Comparison of ENCODE assay signal across 11 mouse cellular contexts in genomic region chr8:105303874-105304273, GRCm38 (mm10). TPM values are rescaled to one million over a fixed set of nuclear protein-coding genes. Genes with fewer than 3 reads are reported as not detected.
DNase-seq lines count a peak whose midpoint lies in the region; ATAC-seq and TF ChIP-seq lines count a peak whose summit lies in the region.
"Had no signal": no experiment of that assay in that cellular context is flagged by ENCODE, and none has a peak within 500 bp of the region (broad histone marks: within the 10 kb centered on the region; RNA-seq: fewer than 3 reads in every experiment).

No protein-coding gene starts in this region.

- DNase-seq in embryonic facial prominence, embryonic 10.5 days (ENCODE audit: low spot score): no peak
- DNase-seq in hindbrain, postnatal 0 days (ENCODE audit: low spot score): no peak
- no peak for DNase-seq in hindbrain, embryonic 10.5 days (ENCODE audit: low spot score)
- no peak for DNase-seq in midbrain, postnatal 0 days (ENCODE audit: low spot score)
- no peak for DNase-seq in midbrain, embryonic 14.5 days
- no peak for DNase-seq in adipocyte (ENCODE audit: low spot score)
- DNase-seq: kidney, adult 18-20 months had no signal

- H3K4me1 ChIP-seq in embryonic facial prominence, embryonic 12.5 days: peaks cover 28% of the 10 kb centered on the region
- H3K4me1 ChIP-seq in embryonic facial prominence, embryonic 10.5 days: peaks cover 31% of the 10 kb centered on the region
- H3K4me1 ChIP-seq in hindbrain, postnatal 0 days (ENCODE audit: insufficient read depth, low read length): peaks cover 14% of the 10 kb centered on the region
- H3K4me1 ChIP-seq in hindbrain, embryonic 10.5 days (replicated peaks): peaks cover 28% of the 10 kb centered on the region
- H3K4me1 ChIP-seq in midbrain, postnatal 0 days (ENCODE audit: insufficient read depth, low read length): peaks cover 10% of the 10 kb centered on the region; the same call in 1 of the 2 replicates
- H3K4me1 ChIP-seq in midbrain, embryonic 14.5 days (ENCODE audit: control insufficient read depth, insufficient read depth, low read length): peaks cover 13% of the 10 kb centered on the region; the same call in 1 of the 2 replicates

- TF ChIP-seq CTCF in hindbrain, postnatal 0 days (IDR thresholded peaks at IDR 0.05; ENCODE audit: low read depth): no peak
- TF ChIP-seq CTCF in midbrain, postnatal 0 days (IDR thresholded peaks at IDR 0.05): no peak

- no peak overlapping the region for H3K9ac ChIP-seq in embryonic facial prominence, embryonic 12.5 days
- no peak overlapping the region for H3K9ac ChIP-seq in hindbrain, postnatal 0 days (replicated peaks; ENCODE audit: low read length)
- H3K9ac ChIP-seq in midbrain, postnatal 0 days (replicated peaks; ENCODE audit: low read length, poor library complexity, severe bottlenecking): 0 out of 2 replicates have a peak overlapping the region, but pooled peaks have one; percentile 8
- no peak overlapping the region for H3K9ac ChIP-seq in midbrain, embryonic 14.5 days (replicated peaks; ENCODE audit: low read length)

- no peaks in the 10 kb centered on the region for H3K27me3 ChIP-seq in embryonic facial prominence, embryonic 12.5 days
- H3K27me3 ChIP-seq in embryonic facial prominence, embryonic 10.5 days (replicated peaks; ENCODE audit: low read depth, poor library complexity, severe bottlenecking): no peaks in the 10 kb centered on the region
- no peaks in the 10 kb centered on the region for H3K27me3 ChIP-seq in hindbrain, postnatal 0 days (ENCODE audit: insufficient read depth, low read length)
- H3K27me3 ChIP-seq in hindbrain, embryonic 10.5 days (ENCODE audit: insufficient read depth, poor library complexity, severe bottlenecking): no peaks in the 10 kb centered on the region
- no peaks in the 10 kb centered on the region for H3K27me3 ChIP-seq in midbrain, postnatal 0 days (ENCODE audit: insufficient read depth, low read length)
- no peaks in the 10 kb centered on the region for H3K27me3 ChIP-seq in midbrain, embryonic 14.5 days (ENCODE audit: control insufficient read depth, insufficient read depth, low read length)

- no peak for ATAC-seq in embryonic facial prominence, embryonic 12.5 days (ENCODE audit: insufficient number of reproducible peaks, insufficient read depth, low FRiP score, low TSS enrichment)
- no peak for ATAC-seq in hindbrain, postnatal 0 days
- ATAC-seq in midbrain, postnatal 0 days (ENCODE audit: low FRiP score): no peak
- no peak for ATAC-seq in midbrain, embryonic 14.5 days (ENCODE audit: low FRiP score, low TSS enrichment)

- peaks cover 26% of the 10 kb centered on the region for H3K79me2 ChIP-seq in macrophage (ENCODE audit: inconsistent target)

- no peak overlapping the region for H3K4me2 ChIP-seq in embryonic facial prominence, embryonic 12.5 days (replicated peaks)
- H3K4me2 ChIP-seq in hindbrain, postnatal 0 days (ENCODE audit: low read depth, low read length): no peak overlapping the region
- H3K4me2 ChIP-seq in midbrain, postnatal 0 days (ENCODE audit: low read depth, low read length, poor library complexity, severe bottlenecking): no peak overlapping the region
- H3K4me2 ChIP-seq in midbrain, embryonic 14.5 days (ENCODE audit: low read length): no peak overlapping the region

- H3K36me3 ChIP-seq in embryonic facial prominence, embryonic 12.5 days: peaks cover 76% of the 10 kb centered on the region
- peaks cover 86% of the 10 kb centered on the region for H3K36me3 ChIP-seq in embryonic facial prominence, embryonic 10.5 days (replicated peaks)
- H3K36me3 ChIP-seq in hindbrain, postnatal 0 days (ENCODE audit: insufficient read depth, low read length): peaks cover 53% of the 10 kb centered on the region
- H3K36me3 ChIP-seq in hindbrain, embryonic 10.5 days: peaks cover 86% of the 10 kb centered on the region
- peaks cover 52% of the 10 kb centered on the region for H3K36me3 ChIP-seq in midbrain, postnatal 0 days (ENCODE audit: insufficient read depth, low read length)
- H3K36me3 ChIP-seq in midbrain, embryonic 14.5 days (ENCODE audit: control insufficient read depth, insufficient read depth, low read length): peaks cover 87% of the 10 kb centered on the region
- peaks cover 43% of the 10 kb centered on the region; the same call in 1 of the 2 replicates for H3K36me3 ChIP-seq in macrophage (ENCODE audit: inconsistent target)

- WGBS in embryonic facial prominence, embryonic 12.5 days: 88% methylated on average over 9 of the region's 9 CpGs
- 86% methylated on average over 9 of the region's 9 CpGs for WGBS in embryonic facial prominence, embryonic 10.5 days
- WGBS in hindbrain, postnatal 0 days: 80% methylated on average over 9 of the region's 9 CpGs
- WGBS in hindbrain, embryonic 10.5 days: 91% methylated on average over 9 of the region's 9 CpGs
- 86% methylated on average over 9 of the region's 9 CpGs for WGBS in midbrain, postnatal 0 days
- 89% methylated on average over 9 of the region's 9 CpGs for WGBS in midbrain, embryonic 14.5 days
- 88% methylated on average over 7 of the region's 9 CpGs for WGBS in macrophage (ENCODE audit: missing documents)

- H3K27ac ChIP-seq in embryonic facial prominence, embryonic 12.5 days: 0 out of 2 replicates have a peak overlapping the region, but pooled peaks have one; percentile 51
- H3K27ac ChIP-seq in embryonic facial prominence, embryonic 10.5 days (replicated peaks): no peak overlapping the region
- H3K27ac ChIP-seq in hindbrain, postnatal 0 days: 0 out of 2 replicates have a peak overlapping the region, but pooled peaks have one; percentile 7
- H3K27ac ChIP-seq in hindbrain, embryonic 10.5 days: no peak overlapping the region
- no peak overlapping the region for H3K27ac ChIP-seq in midbrain, postnatal 0 days (ENCODE audit: low read depth, low read length)
- no peak overlapping the region for H3K27ac ChIP-seq in midbrain, embryonic 14.5 days (replicated peaks; ENCODE audit: low read depth, low read length)
- 0 out of 2 replicates have a peak overlapping the region, but pooled peaks have one; percentile 12 for H3K27ac ChIP-seq in macrophage
- H3K27ac ChIP-seq: heart, adult 2 months; layer of hippocampus, adult 2 months had no signal

- no peak overlapping the region for H3K4me3 ChIP-seq in embryonic facial prominence, embryonic 12.5 days
- no peak overlapping the region for H3K4me3 ChIP-seq in embryonic facial prominence, embryonic 10.5 days
- no peak overlapping the region for H3K4me3 ChIP-seq in hindbrain, postnatal 0 days (ENCODE audit: low read length)
- H3K4me3 ChIP-seq in hindbrain, embryonic 10.5 days: no peak overlapping the region
- H3K4me3 ChIP-seq in midbrain, postnatal 0 days (ENCODE audit: low read depth, low read length): no peak overlapping the region
- no peak overlapping the region for H3K4me3 ChIP-seq in midbrain, embryonic 14.5 days (replicated peaks; ENCODE audit: low read depth, low read length)
- no peak overlapping the region for H3K4me3 ChIP-seq in macrophage (ENCODE audit: inconsistent target)
- H3K4me3 ChIP-seq: heart, adult 2 months; layer of hippocampus, adult 2 months had no signal

- H3K9me3 ChIP-seq in embryonic facial prominence, embryonic 12.5 days: no peaks in the 10 kb centered on the region
- no peaks in the 10 kb centered on the region for H3K9me3 ChIP-seq in embryonic facial prominence, embryonic 10.5 days
- H3K9me3 ChIP-seq in hindbrain, postnatal 0 days (ENCODE audit: low read length): no peaks in the 10 kb centered on the region
- no peaks in the 10 kb centered on the region for H3K9me3 ChIP-seq in hindbrain, embryonic 10.5 days
- H3K9me3 ChIP-seq in midbrain, postnatal 0 days (ENCODE audit: low read length): no peaks in the 10 kb centered on the region
- H3K9me3 ChIP-seq in midbrain, embryonic 14.5 days (ENCODE audit: control insufficient read depth, low read length): no peaks in the 10 kb centered on the region

RNA-seq across cellular contexts. Expression of gene Elmo3, which starts 1.5 kb away (rescaled TPM):
- polyA plus RNA-seq in embryonic facial prominence, embryonic 12.5 days (2016; fragmentation: Nextera tagmentation; extraction: Ambion mirVana): 3.4 and 4.2 TPM in 2 replicates
- polyA plus RNA-seq in embryonic facial prominence, embryonic 10.5 days (2016; fragmentation: Nextera tagmentation; extraction: Ambion mirVana): 2.7 and 3.5 TPM in 2 replicates
- 1.2 and 1.5 TPM in 2 replicates for total RNA-seq in hindbrain, postnatal 0 days (2014; rRNA removed)
- 1.6 and 1.7 TPM in 2 replicates for polyA plus RNA-seq in hindbrain, postnatal 0 days (2015; fragmentation: Nextera tagmentation; extraction: Ambion mirVana)
- 2.1 and 2.9 TPM in 2 replicates for polyA plus RNA-seq in hindbrain, embryonic 10.5 days (2016; fragmentation: Nextera tagmentation; extraction: Ambion mirVana)
- 0.71 and 1.3 TPM in 2 replicates for total RNA-seq in midbrain, postnatal 0 days (2014; rRNA removed)
- polyA plus RNA-seq in midbrain, postnatal 0 days (2015; fragmentation: Nextera tagmentation; extraction: Ambion mirVana): 0.81 and 1.3 TPM in 2 replicates
- polyA plus RNA-seq in midbrain, embryonic 14.5 days (2014; fragmentation: Nextera tagmentation; extraction: Ambion mirVana): 0.55 and 1.1 TPM in 2 replicates
- total RNA-seq in macrophage (2018; cell fraction: chromatin; rRNA removed): 10 to 100 TPM in 1 of 26 experiments, 1 to 10 TPM in 25; 2.7 to 10.1 (median 5.4) TPM
- total RNA-seq in macrophage (2018; cell fraction: cytosol; rRNA removed): under 1 TPM; 0.03 to 0.65 (median 0.19) TPM
- 1 to 10 TPM in 25 of 26 experiments, under 1 TPM in 1; 0.98 to 8.1 (median 2.5) TPM for total RNA-seq in macrophage (2018; cell fraction: nucleus; rRNA removed)
- 0.29 to 0.43 TPM (median 0.33 TPM) in 3 replicates for polyA plus RNA-seq in macrophage (2018)

RNA-seq across cellular contexts. Expression of gene E2f4, which starts 6.4 kb away (rescaled TPM):
- 81.1 and 82.3 TPM in 2 replicates for polyA plus RNA-seq in embryonic facial prominence, embryonic 12.5 days (2016; fragmentation: Nextera tagmentation; extraction: Ambion mirVana)
- 125 and 138 TPM in 2 replicates for polyA plus RNA-seq in embryonic facial prominence, embryonic 10.5 days (2016; fragmentation: Nextera tagmentation; extraction: Ambion mirVana)
- total RNA-seq in hindbrain, postnatal 0 days (2014; rRNA removed): 39.2 and 44.8 TPM in 2 replicates
- 25.6 and 28.3 TPM in 2 replicates for polyA plus RNA-seq in hindbrain, postnatal 0 days (2015; fragmentation: Nextera tagmentation; extraction: Ambion mirVana)
- polyA plus RNA-seq in hindbrain, embryonic 10.5 days (2016; fragmentation: Nextera tagmentation; extraction: Ambion mirVana): 120 and 128 TPM in 2 replicates
- 28.2 and 35.7 TPM in 2 replicates for total RNA-seq in midbrain, postnatal 0 days (2014; rRNA removed)
- 29.1 and 29.3 TPM in 2 replicates for polyA plus RNA-seq in midbrain, postnatal 0 days (2015; fragmentation: Nextera tagmentation; extraction: Ambion mirVana)
- 43.9 and 51.7 TPM in 2 replicates for polyA plus RNA-seq in midbrain, embryonic 14.5 days (2014; fragmentation: Nextera tagmentation; extraction: Ambion mirVana)
- total RNA-seq in macrophage (2018; cell fraction: chromatin; rRNA removed): 10 to 100 TPM; 21.1 to 81.8 (median 50.7) TPM
- 10 to 100 TPM; 26.8 to 47.2 (median 35.7) TPM for total RNA-seq in macrophage (2018; cell fraction: cytosol; rRNA removed)
- 10 to 100 TPM; 22.5 to 73.9 (median 41.1) TPM for total RNA-seq in macrophage (2018; cell fraction: nucleus; rRNA removed)
- 30.2 to 47.0 TPM (median 34.1 TPM) in 3 replicates for polyA plus RNA-seq in macrophage (2018)

RNA-seq across cellular contexts. Expression of gene Exoc3l, which starts 8.0 kb away (rescaled TPM):
- polyA plus RNA-seq in embryonic facial prominence, embryonic 12.5 days (2016; fragmentation: Nextera tagmentation; extraction: Ambion mirVana): 12.8 and 15.2 TPM in 2 replicates
- 9.9 and 11.6 TPM in 2 replicates for polyA plus RNA-seq in embryonic facial prominence, embryonic 10.5 days (2016; fragmentation: Nextera tagmentation; extraction: Ambion mirVana)
- total RNA-seq in hindbrain, postnatal 0 days (2014; rRNA removed): 2.4 and 8.2 TPM in 2 replicates
- 5.9 and 8.0 TPM in 2 replicates for polyA plus RNA-seq in hindbrain, postnatal 0 days (2015; fragmentation: Nextera tagmentation; extraction: Ambion mirVana)
- polyA plus RNA-seq in hindbrain, embryonic 10.5 days (2016; fragmentation: Nextera tagmentation; extraction: Ambion mirVana): 12.4 and 15.2 TPM in 2 replicates
- 2.0 and 5.1 TPM in 2 replicates for total RNA-seq in midbrain, postnatal 0 days (2014; rRNA removed)
- polyA plus RNA-seq in midbrain, postnatal 0 days (2015; fragmentation: Nextera tagmentation; extraction: Ambion mirVana): 6.8 and 6.9 TPM in 2 replicates
- polyA plus RNA-seq in midbrain, embryonic 14.5 days (2014; fragmentation: Nextera tagmentation; extraction: Ambion mirVana): 8.6 and 13.1 TPM in 2 replicates
- 1 to 10 TPM in 18 of 26 experiments, under 1 TPM in 4, not detected in 4; 0.39 to 4.7 (median 1.6) TPM for total RNA-seq in macrophage (2018; cell fraction: chromatin; rRNA removed)
- under 1 TPM in 24 of 26 experiments, not detected in 2; 0.09 to 0.51 (median 0.20) TPM for total RNA-seq in macrophage (2018; cell fraction: cytosol; rRNA removed)
- total RNA-seq in macrophage (2018; cell fraction: nucleus; rRNA removed): 1 to 10 TPM in 11 of 26 experiments, under 1 TPM in 11, not detected in 4; 0.29 to 3.3 (median 1.0) TPM
- 0.19 to 0.32 TPM in 2 of 3 replicates, not detected in the other for polyA plus RNA-seq in macrophage (2018)

RNA-seq across cellular contexts. Expression of gene 4931428F04Rik, which starts 14.2 kb away (rescaled TPM):
- 24.2 and 24.5 TPM in 2 replicates for polyA plus RNA-seq in embryonic facial prominence, embryonic 12.5 days (2016; fragmentation: Nextera tagmentation; extraction: Ambion mirVana)
- polyA plus RNA-seq in embryonic facial prominence, embryonic 10.5 days (2016; fragmentation: Nextera tagmentation; extraction: Ambion mirVana): 20.7 and 23.9 TPM in 2 replicates
- total RNA-seq in hindbrain, postnatal 0 days (2014; rRNA removed): 52.3 and 63.4 TPM in 2 replicates
- polyA plus RNA-seq in hindbrain, postnatal 0 days (2015; fragmentation: Nextera tagmentation; extraction: Ambion mirVana): 67.3 and 82.8 TPM in 2 replicates
- polyA plus RNA-seq in hindbrain, embryonic 10.5 days (2016; fragmentation: Nextera tagmentation; extraction: Ambion mirVana): 26.5 and 43.8 TPM in 2 replicates
- total RNA-seq in midbrain, postnatal 0 days (2014; rRNA removed): 63.6 and 79.2 TPM in 2 replicates
- polyA plus RNA-seq in midbrain, postnatal 0 days (2015; fragmentation: Nextera tagmentation; extraction: Ambion mirVana): 131 and 132 TPM in 2 replicates
- polyA plus RNA-seq in midbrain, embryonic 14.5 days (2014; fragmentation: Nextera tagmentation; extraction: Ambion mirVana): 65.7 and 98.8 TPM in 2 replicates
- total RNA-seq in macrophage (2018; cell fraction: chromatin; rRNA removed): 1 to 10 TPM in 25 of 26 experiments, under 1 TPM in 1; 0.88 to 6.8 (median 5.0) TPM
- total RNA-seq in macrophage (2018; cell fraction: cytosol; rRNA removed): 1 to 10 TPM; 1.3 to 2.3 (median 1.7) TPM
- total RNA-seq in macrophage (2018; cell fraction: nucleus; rRNA removed): 1 to 10 TPM; 2.1 to 9.4 (median 4.1) TPM
- polyA plus RNA-seq in macrophage (2018): 0.79 to 3.9 TPM (median 1.5 TPM) in 3 replicates

RNA-seq across cellular contexts. Expression of gene Lrrc29, which starts 22.2 kb away (rescaled TPM):
- polyA plus RNA-seq in embryonic facial prominence, embryonic 12.5 days (2016; fragmentation: Nextera tagmentation; extraction: Ambion mirVana): 1.6 and 1.8 TPM in 2 replicates
- polyA plus RNA-seq in embryonic facial prominence, embryonic 10.5 days (2016; fragmentation: Nextera tagmentation; extraction: Ambion mirVana): 1.3 TPM in 2 replicates
- total RNA-seq in hindbrain, postnatal 0 days (2014; rRNA removed): 1.9 and 5.2 TPM in 2 replicates
- polyA plus RNA-seq in hindbrain, postnatal 0 days (2015; fragmentation: Nextera tagmentation; extraction: Ambion mirVana): 3.1 and 4.1 TPM in 2 replicates
- 1.2 and 1.3 TPM in 2 replicates for polyA plus RNA-seq in hindbrain, embryonic 10.5 days (2016; fragmentation: Nextera tagmentation; extraction: Ambion mirVana)
- 2.5 and 4.5 TPM in 2 replicates for total RNA-seq in midbrain, postnatal 0 days (2014; rRNA removed)
- 2.1 and 2.4 TPM in 2 replicates for polyA plus RNA-seq in midbrain, postnatal 0 days (2015; fragmentation: Nextera tagmentation; extraction: Ambion mirVana)
- polyA plus RNA-seq in midbrain, embryonic 14.5 days (2014; fragmentation: Nextera tagmentation; extraction: Ambion mirVana): 0.72 and 0.86 TPM in 2 replicates
- 10 to 100 TPM in 18 of 26 experiments, 1 to 10 TPM in 8; 5.3 to 29.4 (median 15.1) TPM for total RNA-seq in macrophage (2018; cell fraction: chromatin; rRNA removed)
- 1 to 10 TPM in 14 of 26 experiments, under 1 TPM in 12; 0.62 to 2.6 (median 1.0) TPM for total RNA-seq in macrophage (2018; cell fraction: cytosol; rRNA removed)
- total RNA-seq in macrophage (2018; cell fraction: nucleus; rRNA removed): 10 to 100 TPM in 12 of 26 experiments, 1 to 10 TPM in 14; 2.5 to 17.5 (median 9.2) TPM
- polyA plus RNA-seq in macrophage (2018): 0.63 to 1.4 TPM (median 0.77 TPM) in 3 replicates

Comparison
In these comparisons a context has a peak if more than half of its experiments do, and no peak if none do; other contexts are left out.
1. H3K27ac ChIP-seq: peak in embryonic facial prominence, embryonic 12.5 days (single experiment), hindbrain, postnatal 0 days (single experiment) and macrophage (single experiment); none in embryonic facial prominence, embryonic 10.5 days (single experiment), hindbrain, embryonic 10.5 days (single experiment), midbrain, postnatal 0 days (single experiment) and midbrain, embryonic 14.5 days (single experiment).